Mouse (Mus musculus) subcutaneous adipose tissue, adult 2 months (tissue): Measurements from ENCODE around the gene Rasgef1b. TPM values are rescaled to one million over a fixed set of nuclear protein-coding genes. Genes with fewer than 3 reads are reported as not detected.

Experiments used
- polyA plus RNA-seq: library from polyadenylated mRNA; depleted of rRNA; stranded (reverse); fragments of >200 nt; gene quantifications from 2 replicates; pipeline ENCODE4 v1.2.3, GENCODE M21; 2012; ENCODE audit warnings: low replicate concordance; rRNA removed

Rasgef1b gene
- polyA plus RNA-seq, result 1.7 and 4.9 TPM in 2 replicates

DNA sequence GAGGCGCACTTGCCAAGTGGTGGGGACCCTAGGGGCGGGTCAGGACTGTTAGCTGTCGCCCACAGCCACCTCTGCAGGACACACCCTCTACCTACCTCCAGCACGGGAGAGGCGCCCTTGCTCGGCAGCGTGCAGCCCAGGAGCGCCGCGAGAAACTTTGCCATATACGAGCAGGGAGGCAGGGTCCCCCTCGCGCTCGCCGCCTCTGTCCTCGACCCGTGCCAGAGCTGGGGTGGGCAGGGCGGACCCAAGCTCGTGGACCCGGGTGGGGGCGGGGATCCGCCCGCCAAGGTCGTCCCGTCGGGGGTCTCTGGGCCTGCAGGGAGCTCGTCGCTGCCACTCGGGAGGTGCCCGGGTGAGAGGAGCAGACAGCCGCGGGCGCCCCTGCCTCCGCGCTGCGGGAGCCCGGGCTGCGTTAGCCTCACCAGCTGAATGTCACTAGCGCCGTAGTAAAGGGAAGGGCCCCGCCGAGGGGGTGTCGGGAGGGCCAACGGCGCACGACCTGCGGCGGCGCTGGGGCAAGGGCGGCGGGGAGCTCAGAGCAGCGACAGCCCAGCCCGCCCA lies at the start of gene Rasgef1b:
TSS of gene Rasgef1b (minus strand) at position 417 of the 564 bp plus-strand sequence.

Other genes starting within 250 kb of the Rasgef1b start
- 0.46 TPM in 1 of 2 replicates, not detected in the other for gene Vamp9, start 177.2 kb upstream of the Rasgef1b start, polyA plus RNA-seq
- gene Hnrnpd, start 249.9 kb upstream of the Rasgef1b start, polyA plus RNA-seq, result 7.6 and 24.9 TPM in 2 replicates
- gene 4930524J08Rik, start 250.0 kb upstream of the Rasgef1b start, polyA plus RNA-seq, result 0.80 and 2.6 TPM in 2 replicates